Mouse (Mus musculus): ENCODE measurements around the gene Tmem14a. TPM values are rescaled to one million over a fixed set of nuclear protein-coding genes. Genes with fewer than 3 reads are reported as not detected.
"Not testable (repeated sequence)": the region's sequence is repeated elsewhere in the genome, so short reads cannot be mapped to it uniquely, and the experiment has no call there.

Gene Tmem14a
- polyA plus RNA-seq, 1 experiment from 2014 or later: 19.3 TPM

- not testable (repeated sequence) for H3K4me3 ChIP-seq (ENCODE audit: low read depth, low read length); H3K9ac ChIP-seq (replicated peaks; ENCODE audit: low read depth, low read length); H3K36me3 ChIP-seq (ENCODE audit: control insufficient read depth, insufficient read depth, low read length); H3K9me3 ChIP-seq (ENCODE audit: control insufficient read depth, low read length); ATAC-seq (ENCODE audit: low read depth); H3K27me3 ChIP-seq (ENCODE audit: control insufficient read depth, insufficient read depth, low read length); H3K4me2 ChIP-seq (ENCODE audit: low read depth, low read length); H3K27ac ChIP-seq (ENCODE audit: low read depth, low read length); H3K4me1 ChIP-seq (ENCODE audit: control insufficient read depth, insufficient read depth, low read length)
- WGBS: 96% methylated on average over 5 of the region's 5 CpGs
Measured at GRCm38 (mm10) chr1:21275366-21275765, 57.0 kb downstream of the Tmem14a start.

GRCm38 (mm10) chr1:21276158-21276557, 57.8 kb downstream of the Tmem14a start:
- H3K9ac ChIP-seq (replicated peaks; ENCODE audit: low read depth, low read length); H3K4me1 ChIP-seq (ENCODE audit: control insufficient read depth, insufficient read depth, low read length); H3K36me3 ChIP-seq (ENCODE audit: control insufficient read depth, insufficient read depth, low read length); H3K4me2 ChIP-seq (ENCODE audit: low read depth, low read length); H3K27me3 ChIP-seq (ENCODE audit: control insufficient read depth, insufficient read depth, low read length); H3K4me3 ChIP-seq (ENCODE audit: low read depth, low read length); H3K9me3 ChIP-seq (ENCODE audit: control insufficient read depth, low read length); H3K27ac ChIP-seq (ENCODE audit: low read depth, low read length); ATAC-seq (ENCODE audit: low read depth): not testable (repeated sequence)
- 63% methylated on average over 1 of the region's 2 CpGs for WGBS

Other genes with a start within 250 kb of the Tmem14a start
- gene Tram2, start 139.3 kb upstream of the Tmem14a start, polyA plus RNA-seq (2014; fragmentation: Nextera tagmentation; extraction: Ambion mirVana): 2.0 and 2.6 TPM in 2 replicates
- gene Gsta3, start 22.0 kb downstream of the Tmem14a start, polyA plus RNA-seq (2014; fragmentation: Nextera tagmentation; extraction: Ambion mirVana): 0.37 and 0.73 TPM in 2 replicates
- not detected in 2 replicates for gene Khdc1a, start 131.1 kb downstream of the Tmem14a start, polyA plus RNA-seq (2014; fragmentation: Nextera tagmentation; extraction: Ambion mirVana)
- not detected in 2 replicates for gene Khdc1c, start 149.8 kb downstream of the Tmem14a start, polyA plus RNA-seq (2014; fragmentation: Nextera tagmentation; extraction: Ambion mirVana)
- 0.17 TPM in 1 of 2 replicates, not detected in the other for gene Khdc1b, start 165.0 kb downstream of the Tmem14a start, polyA plus RNA-seq (2014; fragmentation: Nextera tagmentation; extraction: Ambion mirVana)